Mouse (Mus musculus): ENCODE results near the gene Coq8a.

The Coq8a gene

DNA sequence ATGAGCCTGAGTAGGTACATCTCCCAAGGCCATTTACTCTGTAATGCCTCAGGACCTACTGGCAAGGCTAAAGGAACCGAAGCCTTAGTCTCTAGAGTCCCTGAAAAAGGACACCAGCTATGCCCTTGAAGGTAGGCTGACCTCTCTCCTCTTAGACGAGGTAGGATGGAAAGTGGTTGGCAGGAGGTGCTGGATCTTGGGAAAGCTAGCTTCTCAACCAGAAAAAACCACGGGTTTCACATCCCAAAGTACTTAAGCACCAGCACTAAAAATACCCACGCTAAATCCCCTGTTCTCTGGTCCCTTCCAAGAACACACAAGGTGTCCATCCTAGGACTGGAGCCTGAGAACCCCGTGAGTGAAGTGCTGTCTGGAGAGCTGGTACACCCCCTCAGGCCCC is 26.4 kb downstream of the Coq8a start:
- DNase-seq = no peak

- DNase-seq = no peak
Measured at GRCm38 (mm10) chr1:180172600-180172999, 26.8 kb downstream of the Coq8a start.

- no peak for DNase-seq
Measured at GRCm38 (mm10) chr1:180171883-180172282, 27.5 kb downstream of the Coq8a start.

GRCm38 (mm10) chr1:180170071-180170470 is 29.3 kb downstream of the Coq8a start:
- DNase-seq = no peak

- no peak for DNase-seq
Measured at GRCm38 (mm10) chr1:180169161-180169560, 30.2 kb downstream of the Coq8a start.

GRCm38 (mm10) chr1:180168294-180168693 is 31.1 kb downstream of the Coq8a start:
- peak; percentile 45 to 56 for DNase-seq

DNA sequence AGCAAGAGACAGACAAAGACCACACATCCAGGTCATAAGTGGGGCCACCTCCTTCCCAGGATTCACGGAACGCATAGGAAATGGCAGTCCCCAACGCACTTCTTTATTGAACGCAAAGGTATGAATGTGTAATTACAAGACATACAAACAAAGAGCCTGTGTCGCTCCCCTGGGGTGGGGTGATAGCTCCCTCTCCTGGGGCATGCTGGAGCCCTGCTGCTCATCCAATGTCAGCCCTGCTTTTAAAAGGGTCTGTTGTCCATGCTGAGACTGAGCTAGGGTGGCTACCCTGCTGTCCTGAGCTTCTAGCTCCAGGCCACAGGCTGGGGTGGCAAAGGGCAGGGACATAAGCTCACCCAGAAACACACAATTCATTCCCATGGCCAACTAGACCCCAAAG is 32.9 kb downstream of the Coq8a start:
- no peak for DNase-seq

- no peak for DNase-seq
Measured at GRCm38 (mm10) chr1:180162986-180163385, 36.4 kb downstream of the Coq8a start.

GRCm38 (mm10) chr1:180161566-180162355 is 37.6 kb downstream of the Coq8a start:
- DNase-seq = no peak

DNA sequence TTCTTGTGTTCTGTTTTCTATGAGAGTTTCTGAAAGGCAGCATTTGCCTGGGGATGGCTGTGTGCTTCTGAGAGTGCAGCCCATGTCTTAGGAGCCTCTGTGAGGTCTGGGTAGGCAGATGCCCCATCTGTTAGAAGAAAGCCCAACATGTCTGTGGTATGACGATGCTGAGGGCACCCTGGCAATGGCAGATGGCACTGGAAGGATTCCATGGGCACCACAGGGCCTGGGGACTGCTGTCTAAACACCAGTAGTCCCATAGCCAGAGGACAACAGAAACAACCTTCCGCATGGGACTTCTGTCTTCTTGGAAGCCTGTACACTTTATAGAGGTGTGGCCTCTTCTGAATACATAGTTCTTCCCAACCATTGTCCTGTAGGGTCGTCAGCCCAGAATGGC is 38.2 kb downstream of the Coq8a start:
- peak; percentile 43 to 46 for DNase-seq

DNA sequence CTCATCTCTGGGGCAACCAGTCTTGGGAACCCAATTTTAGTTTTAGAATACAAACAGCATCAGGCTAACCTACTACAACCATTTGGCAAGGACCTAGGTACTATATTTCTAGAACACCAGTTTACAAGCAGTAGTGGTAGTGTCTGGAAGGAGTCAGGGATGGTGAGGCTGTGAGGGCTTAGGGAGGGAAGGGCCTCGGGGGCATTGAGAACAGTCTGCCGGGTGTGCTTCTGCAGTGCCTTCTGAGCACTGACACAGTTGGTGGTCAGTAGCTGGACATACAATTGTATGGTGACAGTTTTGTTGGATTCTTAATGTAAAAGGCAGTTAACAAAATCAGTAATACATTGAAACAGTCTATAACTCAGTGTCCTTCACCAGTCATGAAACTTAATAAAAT is 38.9 kb downstream of the Coq8a start:
- DNase-seq = no peak

DNA sequence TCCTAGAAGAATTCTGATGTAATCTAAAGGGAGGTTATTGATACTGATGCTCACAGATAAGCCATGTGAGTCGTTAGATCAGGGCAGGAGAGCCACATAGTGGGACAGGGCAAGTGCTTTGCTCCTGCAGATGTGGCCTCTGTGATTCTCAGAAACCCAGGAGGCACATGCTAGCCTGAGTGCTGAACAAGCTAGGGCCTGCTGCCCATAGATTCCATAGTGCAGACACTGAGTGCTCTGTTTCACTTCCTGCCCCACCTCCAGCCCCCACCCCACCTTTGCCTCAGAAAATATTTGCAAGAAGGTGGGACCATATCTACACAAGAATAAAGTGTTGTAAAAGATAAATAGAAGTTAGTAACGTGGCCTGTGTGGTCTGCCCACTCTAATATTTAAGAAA is 40.8 kb downstream of the Coq8a start:
- no peak for DNase-seq

DNA sequence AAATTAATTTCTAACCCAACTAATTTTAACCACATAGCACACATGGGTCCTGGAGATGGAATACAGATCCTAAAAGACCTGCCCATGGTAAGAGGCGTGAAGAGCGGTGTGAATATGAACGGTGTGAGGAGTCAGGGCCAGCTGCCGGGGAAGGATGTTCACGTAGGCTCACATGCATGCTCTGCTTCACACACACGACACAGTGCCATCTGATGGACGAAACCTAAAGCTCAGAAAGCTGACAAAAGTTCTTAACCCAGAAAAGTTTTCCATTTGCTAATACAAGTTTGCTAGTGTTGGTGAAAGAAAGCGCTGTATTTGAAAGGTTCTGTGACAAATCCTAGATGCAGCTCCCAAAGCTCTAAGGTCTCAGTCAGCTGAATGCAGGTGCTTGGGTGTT is 48.2 kb downstream of the Coq8a start:
- DNase-seq = no peak

GRCm38 (mm10) chr1:180148563-180148962 is 50.8 kb downstream of the Coq8a start:
- DNase-seq = peak in 1 of 2 experiments; percentile 1

GRCm38 (mm10) chr1:180148036-180148435 is 51.4 kb downstream of the Coq8a start:
- DNase-seq = no peak

GRCm38 (mm10) chr1:180140970-180141369 is 58.4 kb downstream of the Coq8a start:
- DNase-seq = no peak

DNA sequence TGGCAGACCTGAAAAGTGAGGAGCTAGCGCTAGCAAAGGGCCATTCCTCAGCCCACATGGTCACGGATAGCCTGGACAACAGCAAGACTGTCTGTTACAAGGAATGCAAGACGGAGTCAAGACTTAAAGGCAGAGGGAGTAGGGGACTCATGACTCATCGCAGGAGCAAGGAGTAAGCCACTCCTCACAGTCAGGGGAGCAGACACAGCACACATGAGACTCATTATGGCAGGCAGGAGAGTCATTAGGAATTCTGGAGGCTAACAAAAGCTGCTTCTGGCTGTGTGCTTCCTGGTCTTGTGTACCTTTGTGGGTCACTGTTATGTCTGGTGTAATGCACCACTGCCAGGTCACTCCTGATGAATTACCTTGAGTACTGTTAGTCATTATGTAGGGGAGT is 60.2 kb downstream of the Coq8a start:
- DNase-seq = no peak

DNA sequence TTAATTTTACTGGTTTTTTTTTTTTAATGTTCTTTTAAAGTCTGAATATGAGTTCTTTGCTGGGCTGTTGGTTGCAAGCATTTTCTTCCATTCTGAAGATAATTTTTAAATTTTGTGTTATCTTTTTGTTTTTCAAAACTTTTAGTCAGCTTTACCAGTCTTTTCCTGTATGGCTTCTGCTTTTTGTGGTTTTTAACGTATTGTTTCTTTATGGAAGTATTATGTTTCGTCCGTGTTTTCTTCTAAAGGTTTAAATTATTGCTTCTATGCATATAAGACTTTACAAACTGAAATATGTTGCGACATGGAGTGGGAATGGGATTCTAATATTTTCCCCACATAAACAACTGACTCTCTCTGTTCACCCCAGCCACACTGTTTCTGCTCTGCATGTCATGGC is 67.2 kb downstream of the Coq8a start:
- no peak for DNase-seq

GRCm38 (mm10) chr1:180131402-180131801 is 68.0 kb downstream of the Coq8a start:
- no peak for DNase-seq

DNA sequence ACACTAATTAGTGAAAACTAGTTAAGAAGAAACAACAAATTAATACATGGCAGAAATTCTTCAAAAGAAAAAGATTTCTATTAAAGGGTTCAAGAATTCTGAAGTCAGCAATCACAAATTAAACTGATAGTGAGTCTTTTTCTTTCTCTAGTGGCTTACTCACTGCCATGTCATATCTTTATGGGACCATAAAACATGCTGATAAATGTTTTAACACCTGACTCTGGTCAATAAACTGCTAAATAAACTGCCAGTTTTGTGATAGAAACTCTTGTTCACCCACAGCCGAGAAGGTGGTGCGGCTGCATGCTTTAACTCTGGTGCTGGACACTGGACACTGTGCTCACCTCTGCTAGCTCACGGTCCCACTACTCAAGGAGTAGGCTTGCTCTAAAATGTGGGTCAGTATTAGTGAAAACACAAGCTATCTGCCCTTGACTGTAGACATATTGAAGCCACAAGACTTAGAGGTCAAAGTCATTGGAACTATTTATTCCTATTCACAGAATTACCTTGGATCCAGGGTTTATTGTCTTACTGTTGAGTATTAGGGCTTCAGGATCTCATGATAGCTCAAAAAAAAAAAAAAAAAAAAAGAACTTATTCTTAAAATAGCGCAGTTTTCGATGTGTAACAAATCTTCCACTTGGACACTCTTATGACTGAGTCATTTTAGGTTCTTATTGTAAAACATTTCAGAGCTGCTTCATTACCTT is 71.2 kb downstream of the Coq8a start:
- DNase-seq = no peak

- no peak for DNase-seq
Measured at GRCm38 (mm10) chr1:180118233-180118632, 81.2 kb downstream of the Coq8a start.

- no peak for DNase-seq
Measured at GRCm38 (mm10) chr1:180116525-180116924, 82.9 kb downstream of the Coq8a start.
